Mouse (Mus musculus): ENCODE data around the gene Rhbdf2. TPM values are rescaled to one million over a fixed set of nuclear protein-coding genes. Genes with fewer than 3 reads are reported as not detected.
A peak's percentile ranks its signal among the peaks of the same experiment; 100 is the strongest.
"Not testable (repeated sequence)": the region's sequence is repeated elsewhere in the genome, so short reads cannot be mapped to it uniquely, and the experiment has no call there.

The Rhbdf2 gene
- polyA plus RNA-seq, 1 experiment from 2014 or later, result 4.1 TPM

- H3K4me3 ChIP-seq (replicated peaks), result no peak overlapping the region
- H3K4me2 ChIP-seq, result no peak overlapping the region
- H3K9ac ChIP-seq (replicated peaks), result no peak overlapping the region
- H3K36me3 ChIP-seq, result peaks cover 24% of the 10 kb centered on the region
- H3K27ac ChIP-seq, result no peak overlapping the region
- H3K27me3 ChIP-seq, result no peaks in the 10 kb centered on the region; the same call in 1 of the 2 replicates
- no peak for ATAC-seq (ENCODE audit: insufficient number of reproducible peaks, insufficient read depth, low FRiP score, low TSS enrichment, low read depth)
- WGBS, result 52% methylated on average over 13 of the region's 13 CpGs
- H3K9me3 ChIP-seq, result no peaks in the 10 kb centered on the region
- peaks cover 55% of the 10 kb centered on the region for H3K4me1 ChIP-seq (replicated peaks)
Measured at GRCm38 (mm10) chr11:116669787-116670365, 43.1 kb upstream of the Rhbdf2 start.

GRCm38 (mm10) chr11:116669316-116669715 lies 42.5 kb upstream of the Rhbdf2 start:
- H3K4me1 ChIP-seq (replicated peaks), result peaks cover 52% of the 10 kb centered on the region
- peak overlapping the region; percentile 34; the same call in 1 of the 2 replicates for H3K9ac ChIP-seq (replicated peaks)
- H3K27ac ChIP-seq, result no peak overlapping the region
- no peak overlapping the region for H3K4me3 ChIP-seq (replicated peaks)
- H3K4me2 ChIP-seq, result no peak overlapping the region
- H3K27me3 ChIP-seq, result no peaks in the 10 kb centered on the region; the same call in 1 of the 2 replicates
- no peak for ATAC-seq (ENCODE audit: insufficient number of reproducible peaks, insufficient read depth, low FRiP score, low TSS enrichment, low read depth)
- no peaks in the 10 kb centered on the region for H3K9me3 ChIP-seq
- WGBS, result 16% methylated on average over 5 of the region's 5 CpGs
- peaks cover 18% of the 10 kb centered on the region for H3K36me3 ChIP-seq

- Histone ChIP-seq H3K4me1 (replicated peaks) (peaks cover 52% of the 10 kb centered on the region), H3K27ac (no peak overlapping the region), H3K27me3 (no peaks in the 10 kb centered on the region; the same call in 1 of the 2 replicates), H3K4me2 (no peak overlapping the region), H3K9me3 (no peaks in the 10 kb centered on the region), H3K9ac (replicated peaks) (no peak overlapping the region), H3K36me3 (peaks cover 13% of the 10 kb centered on the region), H3K4me3 (replicated peaks) (no peak overlapping the region)
- 27% methylated on average over 7 of the region's 7 CpGs for WGBS
- no peak for ATAC-seq (ENCODE audit: insufficient number of reproducible peaks, insufficient read depth, low FRiP score, low TSS enrichment, low read depth)
Measured at GRCm38 (mm10) chr11:116668839-116669238, 42.0 kb upstream of the Rhbdf2 start.

GRCm38 (mm10) chr11:116668381-116668825 lies 41.6 kb upstream of the Rhbdf2 start:
- Histone ChIP-seq H3K4me3 (replicated peaks) (no peak overlapping the region), H3K9ac (replicated peaks) (no peak overlapping the region), H3K27ac (no peak overlapping the region), H3K4me1 (replicated peaks) (peaks cover 48% of the 10 kb centered on the region), H3K9me3 (no peaks in the 10 kb centered on the region), H3K36me3 (peaks cover 9% of the 10 kb centered on the region), H3K27me3 (peaks cover under 1% of the 10 kb centered on the region; the same call in 1 of the 2 replicates), H3K4me2 (no peak overlapping the region)
- WGBS, result 78% methylated on average over 10 of the region's 10 CpGs
- ATAC-seq (ENCODE audit: insufficient number of reproducible peaks, insufficient read depth, low FRiP score, low TSS enrichment, low read depth), result no peak

- 86% methylated on average over 8 of the region's 8 CpGs for WGBS
- Histone ChIP-seq H3K4me2 (no peak overlapping the region), H3K4me3 (replicated peaks) (no peak overlapping the region), H3K27ac (no peak overlapping the region), H3K4me1 (replicated peaks) (peaks cover 48% of the 10 kb centered on the region), H3K36me3 (peaks cover 4% of the 10 kb centered on the region; the same call in 1 of the 2 replicates), H3K9ac (replicated peaks) (no peak overlapping the region), H3K27me3 (peaks cover 5% of the 10 kb centered on the region), H3K9me3 (no peaks in the 10 kb centered on the region)
- no peak for ATAC-seq (ENCODE audit: insufficient number of reproducible peaks, insufficient read depth, low FRiP score, low TSS enrichment, low read depth)
Measured at GRCm38 (mm10) chr11:116667930-116668329, 41.1 kb upstream of the Rhbdf2 start.

GRCm38 (mm10) chr11:116667012-116667411 lies 40.2 kb upstream of the Rhbdf2 start:
- H3K9ac ChIP-seq (replicated peaks); H3K27ac ChIP-seq; ATAC-seq (ENCODE audit: insufficient number of reproducible peaks, insufficient read depth, low FRiP score, low TSS enrichment, low read depth); H3K36me3 ChIP-seq; H3K4me2 ChIP-seq; H3K9me3 ChIP-seq; H3K4me3 ChIP-seq (replicated peaks): not testable (repeated sequence)
- Histone ChIP-seq H3K4me1 (replicated peaks) (peaks cover 44% of the 10 kb centered on the region), H3K27me3 (peaks cover 14% of the 10 kb centered on the region)
- WGBS, result 77% methylated on average over 5 of the region's 5 CpGs

- Histone ChIP-seq H3K4me1 (replicated peaks) (peaks cover 47% of the 10 kb centered on the region), H3K27ac (no peak overlapping the region)
Measured at GRCm38 (mm10) chr11:116666566-116666965, 39.7 kb upstream of the Rhbdf2 start.

GRCm38 (mm10) chr11:116665289-116665688 lies 38.5 kb upstream of the Rhbdf2 start:
- 77% methylated on average over 10 of the region's 10 CpGs for WGBS
- peaks cover 27% of the 10 kb centered on the region for H3K27me3 ChIP-seq
- no peaks in the 10 kb centered on the region for H3K36me3 ChIP-seq
- peaks cover 45% of the 10 kb centered on the region for H3K4me1 ChIP-seq (replicated peaks)
- no peaks in the 10 kb centered on the region for H3K9me3 ChIP-seq
- no peak overlapping the region for H3K4me3 ChIP-seq (replicated peaks)
- H3K27ac ChIP-seq, result no peak overlapping the region
- H3K9ac ChIP-seq (replicated peaks), result no peak overlapping the region
- ATAC-seq (ENCODE audit: insufficient number of reproducible peaks, insufficient read depth, low FRiP score, low TSS enrichment, low read depth), result no peak
- no peak overlapping the region for H3K4me2 ChIP-seq

More at GRCm38 (mm10) chr11:116666566-116666965, 39.7 kb upstream of the Rhbdf2 start:
- H3K36me3 ChIP-seq, result no peaks in the 10 kb centered on the region
- H3K9ac ChIP-seq (replicated peaks), result no peak overlapping the region
- ATAC-seq (ENCODE audit: insufficient number of reproducible peaks, insufficient read depth, low FRiP score, low TSS enrichment, low read depth), result no peak
- no peaks in the 10 kb centered on the region for H3K9me3 ChIP-seq
- peaks cover 18% of the 10 kb centered on the region for H3K27me3 ChIP-seq
- H3K4me3 ChIP-seq (replicated peaks), result no peak overlapping the region
- WGBS, result 65% methylated on average over 9 of the region's 9 CpGs
- H3K4me2 ChIP-seq, result no peak overlapping the region

- no peak overlapping the region for H3K4me2 ChIP-seq
- no peak overlapping the region for H3K9ac ChIP-seq (replicated peaks)
- H3K36me3 ChIP-seq, result no peaks in the 10 kb centered on the region
- no peak for ATAC-seq (ENCODE audit: insufficient number of reproducible peaks, insufficient read depth, low FRiP score, low TSS enrichment, low read depth)
- peaks cover 27% of the 10 kb centered on the region for H3K27me3 ChIP-seq
- peaks cover 42% of the 10 kb centered on the region for H3K4me1 ChIP-seq (replicated peaks)
- no peak overlapping the region for H3K27ac ChIP-seq
- H3K4me3 ChIP-seq (replicated peaks), result no peak overlapping the region
- H3K9me3 ChIP-seq, result no peaks in the 10 kb centered on the region
- 56% methylated on average over 8 of the region's 8 CpGs for WGBS
Measured at GRCm38 (mm10) chr11:116661948-116662377, 35.1 kb upstream of the Rhbdf2 start.

GRCm38 (mm10) chr11:116661291-116661947 lies 34.6 kb upstream of the Rhbdf2 start:
- peaks cover 42% of the 10 kb centered on the region for H3K4me1 ChIP-seq (replicated peaks)
- no peak overlapping the region for H3K4me2 ChIP-seq
- H3K36me3 ChIP-seq, result no peaks in the 10 kb centered on the region
- H3K27ac ChIP-seq, result 0 out of 2 replicates have a peak overlapping the region, but pooled peaks have one; percentile 35
- H3K27me3 ChIP-seq, result peaks cover 27% of the 10 kb centered on the region
- 0 out of 2 replicates have a peak overlapping the region, but pooled peaks have one; percentile 34 for H3K9ac ChIP-seq (replicated peaks)
- no peaks in the 10 kb centered on the region for H3K9me3 ChIP-seq
- no peak overlapping the region for H3K4me3 ChIP-seq (replicated peaks)
- no peak for ATAC-seq (ENCODE audit: insufficient number of reproducible peaks, insufficient read depth, low FRiP score, low TSS enrichment, low read depth)
- WGBS, result 19% methylated on average over 13 of the region's 13 CpGs

- Histone ChIP-seq H3K9me3 (no peaks in the 10 kb centered on the region), H3K4me3 (replicated peaks) (no peak overlapping the region), H3K36me3 (no peaks in the 10 kb centered on the region), H3K4me2 (no peak overlapping the region), H3K9ac (replicated peaks) (no peak overlapping the region), H3K4me1 (replicated peaks) (peaks cover 42% of the 10 kb centered on the region), H3K27ac (no peak overlapping the region), H3K27me3 (peaks cover 31% of the 10 kb centered on the region)
- WGBS, result 84% methylated on average over 9 of the region's 9 CpGs
- ATAC-seq (ENCODE audit: insufficient number of reproducible peaks, insufficient read depth, low FRiP score, low TSS enrichment, low read depth), result no peak
Measured at GRCm38 (mm10) chr11:116660181-116660580, 33.4 kb upstream of the Rhbdf2 start.

Measured in limb, embryonic 12.5 days (tissue).